Mouse (Mus musculus): ENCODE measurements at regions not wholly inside any gene's neighbourhood (a gene's known extent, or its start where the extent isn't known, plus 50 kb on each side); places are given as distances from the start of the nearest gene placed in this dataset.
A peak's percentile ranks its signal among the peaks of the same experiment; 100 is the strongest.

GRCm38 (mm10) chr6:100493558-100493957, 177.4 kb downstream of the Shq1 start:
- Histone ChIP-seq H3K4me3 (ENCODE audit: low read depth, low read length) (no peak overlapping the region), H3K27ac (ENCODE audit: low read depth, low read length) (no peak overlapping the region), H3K9ac (replicated peaks; ENCODE audit: low read length, poor library complexity, severe bottlenecking) (no peak overlapping the region), H3K4me1 (ENCODE audit: insufficient read depth, low read length) (peaks cover 5% of the 10 kb centered on the region; the same call in 1 of the 2 replicates), H3K4me2 (ENCODE audit: low read depth, low read length, poor library complexity, severe bottlenecking) (no peak overlapping the region), H3K36me3 (ENCODE audit: insufficient read depth, low read length) (no peaks in the 10 kb centered on the region), H3K9me3 (ENCODE audit: low read length) (no peaks in the 10 kb centered on the region), H3K27me3 (ENCODE audit: insufficient read depth, low read length) (no peaks in the 10 kb centered on the region)
- WGBS: 80% methylated on average over 1 of the region's 1 CpGs
- no peak for ATAC-seq (ENCODE audit: low FRiP score)
- no peak for DNase-seq (ENCODE audit: low spot score)
- no peak for TF ChIP-seq CTCF (IDR thresholded peaks at IDR 0.05)

GRCm38 (mm10) chr6:100491811-100492210, 179.1 kb downstream of the Shq1 start:
- DNase-seq (ENCODE audit: low spot score): no peak
- WGBS: 91% methylated on average over 6 of the region's 6 CpGs
- no peaks in the 10 kb centered on the region for H3K27me3 ChIP-seq (ENCODE audit: insufficient read depth, low read length)
- H3K4me3 ChIP-seq (ENCODE audit: low read depth, low read length): no peak overlapping the region
- no peaks in the 10 kb centered on the region for H3K9me3 ChIP-seq (ENCODE audit: low read length)
- ATAC-seq (ENCODE audit: low FRiP score): no peak
- H3K4me1 ChIP-seq (ENCODE audit: insufficient read depth, low read length): peaks cover 5% of the 10 kb centered on the region; the same call in 1 of the 2 replicates
- no peak for TF ChIP-seq CTCF (IDR thresholded peaks at IDR 0.05)
- no peak overlapping the region for H3K4me2 ChIP-seq (ENCODE audit: low read depth, low read length, poor library complexity, severe bottlenecking)
- H3K9ac ChIP-seq (replicated peaks; ENCODE audit: low read length, poor library complexity, severe bottlenecking): no peak overlapping the region
- H3K36me3 ChIP-seq (ENCODE audit: insufficient read depth, low read length): no peaks in the 10 kb centered on the region
- H3K27ac ChIP-seq (ENCODE audit: low read depth, low read length): no peak overlapping the region

GRCm38 (mm10) chr6:100490920-100491712, 179.8 kb downstream of the Shq1 start:
- no peaks in the 10 kb centered on the region for H3K27me3 ChIP-seq (ENCODE audit: insufficient read depth, low read length)
- H3K9me3 ChIP-seq (ENCODE audit: low read length): no peaks in the 10 kb centered on the region
- no peak overlapping the region for H3K4me2 ChIP-seq (ENCODE audit: low read depth, low read length, poor library complexity, severe bottlenecking)
- H3K36me3 ChIP-seq (ENCODE audit: insufficient read depth, low read length): no peaks in the 10 kb centered on the region
- H3K9ac ChIP-seq (replicated peaks; ENCODE audit: low read length, poor library complexity, severe bottlenecking): no peak overlapping the region
- H3K27ac ChIP-seq (ENCODE audit: low read depth, low read length): no peak overlapping the region
- H3K4me3 ChIP-seq (ENCODE audit: low read depth, low read length): no peak overlapping the region
- no peak for TF ChIP-seq CTCF (IDR thresholded peaks at IDR 0.05)
- ATAC-seq (ENCODE audit: low FRiP score) (no peak), DNase-seq (ENCODE audit: low spot score) (no peak)
- peaks cover 5% of the 10 kb centered on the region; the same call in 1 of the 2 replicates for H3K4me1 ChIP-seq (ENCODE audit: insufficient read depth, low read length)
- WGBS: 98% methylated on average over 7 of the region's 7 CpGs

- no peak for TF ChIP-seq CTCF (IDR thresholded peaks at IDR 0.05)
- Histone ChIP-seq H3K9me3 (ENCODE audit: low read length) (peaks cover 4% of the 10 kb centered on the region; the same call in 1 of the 2 replicates), H3K4me1 (ENCODE audit: insufficient read depth, low read length) (no peaks in the 10 kb centered on the region), H3K27me3 (ENCODE audit: insufficient read depth, low read length) (peaks cover 5% of the 10 kb centered on the region), H3K27ac (ENCODE audit: low read depth, low read length) (no peak overlapping the region), H3K36me3 (ENCODE audit: insufficient read depth, low read length) (no peaks in the 10 kb centered on the region), H3K9ac (replicated peaks; ENCODE audit: low read length, poor library complexity, severe bottlenecking) (no peak overlapping the region), H3K4me3 (ENCODE audit: low read depth, low read length) (no peak overlapping the region), H3K4me2 (ENCODE audit: low read depth, low read length, poor library complexity, severe bottlenecking) (no peak overlapping the region)
- 87% methylated on average over 3 of the region's 3 CpGs for WGBS
- DNase-seq (ENCODE audit: low spot score) (no peak), ATAC-seq (ENCODE audit: low FRiP score) (no peak)
Observed at GRCm38 (mm10) chr6:100483836-100484235, 187.1 kb downstream of the Shq1 start.

GRCm38 (mm10) chr6:100483084-100483810, 187.7 kb downstream of the Shq1 start:
- H3K4me2 ChIP-seq (ENCODE audit: low read depth, low read length, poor library complexity, severe bottlenecking): no peak overlapping the region
- 17% methylated on average over 14 of the region's 14 CpGs for whole genome bisulfite sequencing
- peak; percentile 28 for DNase-seq (ENCODE audit: low spot score)

GRCm38 (mm10) chr6:100482572-100482971, 188.4 kb downstream of the Shq1 start:
- 30% methylated on average over 7 of the region's 7 CpGs for WGBS
- ATAC-seq (ENCODE audit: low FRiP score): no peak
- H3K36me3 ChIP-seq (ENCODE audit: insufficient read depth, low read length): no peaks in the 10 kb centered on the region
- peaks cover 4% of the 10 kb centered on the region; the same call in 1 of the 2 replicates for H3K9me3 ChIP-seq (ENCODE audit: low read length)
- no peak overlapping the region for H3K4me3 ChIP-seq (ENCODE audit: low read depth, low read length)
- TF ChIP-seq CTCF (IDR thresholded peaks at IDR 0.05): no peak
- H3K9ac ChIP-seq (replicated peaks; ENCODE audit: low read length, poor library complexity, severe bottlenecking): no peak overlapping the region
- peaks cover 5% of the 10 kb centered on the region for H3K27me3 ChIP-seq (ENCODE audit: insufficient read depth, low read length)
- no peak overlapping the region for H3K27ac ChIP-seq (ENCODE audit: low read depth, low read length)
- no peak overlapping the region for H3K4me2 ChIP-seq (ENCODE audit: low read depth, low read length, poor library complexity, severe bottlenecking)
- DNase-seq (ENCODE audit: low spot score): no peak
- H3K4me1 ChIP-seq (ENCODE audit: insufficient read depth, low read length): no peaks in the 10 kb centered on the region

More at GRCm38 (mm10) chr6:100483084-100483810, 187.7 kb downstream of the Shq1 start:
- TF ChIP-seq CTCF (IDR thresholded peaks at IDR 0.05): no peak
- Histone ChIP-seq H3K36me3 (ENCODE audit: insufficient read depth, low read length) (no peaks in the 10 kb centered on the region), H3K9ac (replicated peaks; ENCODE audit: low read length, poor library complexity, severe bottlenecking) (no peak overlapping the region), H3K4me1 (ENCODE audit: insufficient read depth, low read length) (no peaks in the 10 kb centered on the region), H3K27me3 (ENCODE audit: insufficient read depth, low read length) (peaks cover 5% of the 10 kb centered on the region), H3K9me3 (ENCODE audit: low read length) (peaks cover 4% of the 10 kb centered on the region; the same call in 1 of the 2 replicates), H3K4me3 (ENCODE audit: low read depth, low read length) (no peak overlapping the region), H3K27ac (ENCODE audit: low read depth, low read length) (no peak overlapping the region)
- no peak for ATAC-seq (ENCODE audit: low FRiP score)

Measured in midbrain, postnatal 0 days (tissue).